18 mouse cellular contexts compared by ENCODE assay signal in genomic region chr7:142661811-142662210, GRCm38 (mm10). TPM values are rescaled to one million over a fixed set of nuclear protein-coding genes. Genes with fewer than 3 reads are reported as not detected.
DNase-seq lines count a peak whose midpoint lies in the region; ATAC-seq lines count a peak whose summit lies in the region.
"Had no signal": no experiment of that assay in that cellular context is flagged by ENCODE, and none has a peak within 500 bp of the region (broad histone marks: within the 10 kb centered on the region; RNA-seq: fewer than 3 reads in every experiment).

No protein-coding gene starts in this region.

- peak overlapping the region; percentile 70 for H3K4me3 ChIP-seq in heart, embryonic 15.5 days
- H3K4me3 ChIP-seq in neural tube, embryonic 12.5 days = no peak overlapping the region
- peak overlapping the region; percentile 77 for H3K4me3 ChIP-seq in limb, embryonic 10.5 days
- H3K4me3 ChIP-seq in stomach, embryonic 16.5 days (replicated peaks; ENCODE audit: low read length) = peak overlapping the region; percentile 60

- ATAC-seq in heart, embryonic 15.5 days (replicated peaks; ENCODE audit: insufficient number of reproducible peaks, insufficient read depth, low FRiP score, low read depth) = no peak
- no peak for ATAC-seq in neural tube, embryonic 12.5 days (ENCODE audit: low FRiP score, low read depth)
- ATAC-seq in stomach, embryonic 16.5 days (ENCODE audit: insufficient read depth, low FRiP score) = no peak
- ATAC-seq in erythroid progenitor cell, adult 5-6 weeks (replicated peaks; ENCODE audit: low FRiP score, poor library complexity, severe bottlenecking) = no peak
- ATAC-seq: forebrain, postnatal 0 days; Patski had no signal

- peak overlapping the region; percentile 97 for H3K27ac ChIP-seq in heart, embryonic 15.5 days
- no peak overlapping the region for H3K27ac ChIP-seq in neural tube, embryonic 12.5 days
- H3K27ac ChIP-seq in limb, embryonic 10.5 days = peak overlapping the region; percentile 99
- peak overlapping the region; percentile 91; the same call in 1 of the 2 replicates for H3K27ac ChIP-seq in stomach, embryonic 16.5 days (ENCODE audit: low read length)
- H3K27ac ChIP-seq: midbrain, embryonic 12.5 days had no signal

- peaks cover 91% of the 10 kb centered on the region for H3K27me3 ChIP-seq in heart, embryonic 15.5 days
- peaks cover 100% of the 10 kb centered on the region for H3K27me3 ChIP-seq in neural tube, embryonic 12.5 days (replicated peaks)
- peaks cover 99% of the 10 kb centered on the region for H3K27me3 ChIP-seq in limb, embryonic 10.5 days (ENCODE audit: low read depth, poor library complexity, severe bottlenecking)
- H3K27me3 ChIP-seq in stomach, embryonic 16.5 days (ENCODE audit: control insufficient read depth, insufficient read depth, low read length) = peaks cover 77% of the 10 kb centered on the region

- no peak for DNase-seq in heart, postnatal 10 days
- DNase-seq in neural tube, embryonic 10.5 days (ENCODE audit: extremely low spot score, low spot score) = no peak
- DNase-seq in limb, embryonic 10.5 days (ENCODE audit: low spot score) = no peak
- DNase-seq in adrenal gland, postnatal 4 days (ENCODE audit: low spot score in 2 of 2) = no peak
- DNase-seq: adrenal gland, adult 8-10 months; forebrain, postnatal 0 days; kidney, adult 9 months; lung, adult 2 months; thymus, postnatal 36 days had no signal

- H3K4me1 ChIP-seq in heart, embryonic 15.5 days (replicated peaks) = peaks cover 38% of the 10 kb centered on the region
- peaks cover 33% of the 10 kb centered on the region for H3K4me1 ChIP-seq in neural tube, embryonic 12.5 days
- H3K4me1 ChIP-seq in limb, embryonic 10.5 days = peaks cover 62% of the 10 kb centered on the region
- no peaks in the 10 kb centered on the region; the same call in 1 of the 2 replicates for H3K4me1 ChIP-seq in stomach, embryonic 16.5 days (ENCODE audit: control insufficient read depth, insufficient read depth, low read length)

- no peaks in the 10 kb centered on the region for H3K36me3 ChIP-seq in heart, embryonic 15.5 days
- no peaks in the 10 kb centered on the region for H3K36me3 ChIP-seq in neural tube, embryonic 12.5 days
- H3K36me3 ChIP-seq in limb, embryonic 10.5 days = peaks cover 21% of the 10 kb centered on the region
- H3K36me3 ChIP-seq in stomach, embryonic 16.5 days (ENCODE audit: control insufficient read depth, insufficient read depth, low read length) = no peaks in the 10 kb centered on the region
- H3K36me3 ChIP-seq: midbrain, embryonic 12.5 days had no signal

- peak overlapping the region; percentile 78 for H3K4me2 ChIP-seq in heart, embryonic 15.5 days
- peak overlapping the region; percentile 61; the same call in 1 of the 2 replicates for H3K4me2 ChIP-seq in neural tube, embryonic 12.5 days (replicated peaks)
- peak overlapping the region; percentile 54 for H3K4me2 ChIP-seq in stomach, embryonic 16.5 days (ENCODE audit: low read depth, low read length)

- intact Hi-C loops in heart, postnatal 10 days (cut with DNase I) = no loop called here

- H3K9me3 ChIP-seq in heart, embryonic 15.5 days (replicated peaks) = no peaks in the 10 kb centered on the region
- H3K9me3 ChIP-seq in neural tube, embryonic 12.5 days = no peaks in the 10 kb centered on the region
- no peaks in the 10 kb centered on the region for H3K9me3 ChIP-seq in limb, embryonic 10.5 days (replicated peaks)
- H3K9me3 ChIP-seq in stomach, embryonic 16.5 days (replicated peaks; ENCODE audit: control insufficient read depth, low read length) = no peaks in the 10 kb centered on the region
- H3K9me3 ChIP-seq: midbrain, embryonic 12.5 days had no signal

- H3K9ac ChIP-seq in heart, embryonic 15.5 days = peak overlapping the region; percentile 73
- H3K9ac ChIP-seq in neural tube, embryonic 12.5 days = no peak overlapping the region
- peak overlapping the region; percentile 83 for H3K9ac ChIP-seq in stomach, embryonic 16.5 days (ENCODE audit: low read length)
- H3K9ac ChIP-seq: forebrain, postnatal 0 days; midbrain, embryonic 12.5 days had no signal

RNA-seq across cellular contexts. Expression of gene Igf2, which starts 4.8 kb away (rescaled TPM):
- 1,178 and 1,276 TPM in 2 replicates for polyA plus RNA-seq in heart, embryonic 15.5 days (2015; fragmentation: Nextera tagmentation; extraction: Ambion mirVana)
- total RNA-seq in heart, postnatal 10 days (2021) = 100 to 1,000 TPM; 765 to 826 TPM
- 254 and 320 TPM in 2 replicates for polyA plus RNA-seq in neural tube, embryonic 12.5 days (2016; fragmentation: Nextera tagmentation; extraction: Ambion mirVana)
- 769 and 872 TPM in 2 replicates for polyA plus RNA-seq in limb, embryonic 10.5 days (2016; fragmentation: Nextera tagmentation; extraction: Ambion mirVana)
- polyA plus RNA-seq in stomach, embryonic 16.5 days (2015; fragmentation: Nextera tagmentation; extraction: Ambion mirVana) = 669 and 788 TPM in 2 replicates
- total RNA-seq in adrenal gland, postnatal 4 days (2021) = 1,000 to 10,000 TPM in 1 of 2 experiments, 100 to 1,000 TPM in 1; 616 to 1,339 TPM
- total RNA-seq in erythroid progenitor cell, adult 5-6 weeks (2015; ENCODE audit: low replicate concordance) = not detected in 2 replicates
- not detected in 2 replicates for total RNA-seq in erythroid progenitor cell, adult 5-6 weeks (2017; ENCODE audit: low replicate concordance)
- total RNA-seq: granulocyte monocyte progenitor cell, adult 5-6 weeks had no signal

RNA-seq across cellular contexts. Expression of gene Gm49394, which starts 7.9 kb away (rescaled TPM):
- polyA plus RNA-seq in heart, embryonic 15.5 days (2015; fragmentation: Nextera tagmentation; extraction: Ambion mirVana) = not detected in 2 replicates
- not detected for total RNA-seq in heart, postnatal 10 days (2021)
- not detected in 2 replicates for polyA plus RNA-seq in neural tube, embryonic 12.5 days (2016; fragmentation: Nextera tagmentation; extraction: Ambion mirVana)
- polyA plus RNA-seq in limb, embryonic 10.5 days (2016; fragmentation: Nextera tagmentation; extraction: Ambion mirVana) = 0.09 and 0.11 TPM in 2 replicates
- 0.09 TPM in 1 of 2 replicates, not detected in the other for polyA plus RNA-seq in stomach, embryonic 16.5 days (2015; fragmentation: Nextera tagmentation; extraction: Ambion mirVana)
- under 1 TPM in 1 of 2 experiments, not detected in 1; 0.11 TPM for total RNA-seq in adrenal gland, postnatal 4 days (2021)
- not detected in 2 replicates for total RNA-seq in erythroid progenitor cell, adult 5-6 weeks (2015; ENCODE audit: low replicate concordance)
- not detected in 2 replicates for total RNA-seq in erythroid progenitor cell, adult 5-6 weeks (2017; ENCODE audit: low replicate concordance)
- total RNA-seq: adrenal gland, adult 8-10 months; forebrain, postnatal 0 days; granulocyte monocyte progenitor cell, adult 5-6 weeks had no signal
- polyA plus RNA-seq: cortical plate, adult 2 months; lung, adult 2 months; midbrain, embryonic 12.5 days; Patski; spleen, adult 2 months had no signal
